Mouse (Mus musculus): ENCODE measurements at regions not wholly inside any gene's neighbourhood (a gene's known extent, or its start where the extent isn't known, plus 50 kb on each side); places are given as distances from the start of the nearest gene placed in this dataset.

DNA sequence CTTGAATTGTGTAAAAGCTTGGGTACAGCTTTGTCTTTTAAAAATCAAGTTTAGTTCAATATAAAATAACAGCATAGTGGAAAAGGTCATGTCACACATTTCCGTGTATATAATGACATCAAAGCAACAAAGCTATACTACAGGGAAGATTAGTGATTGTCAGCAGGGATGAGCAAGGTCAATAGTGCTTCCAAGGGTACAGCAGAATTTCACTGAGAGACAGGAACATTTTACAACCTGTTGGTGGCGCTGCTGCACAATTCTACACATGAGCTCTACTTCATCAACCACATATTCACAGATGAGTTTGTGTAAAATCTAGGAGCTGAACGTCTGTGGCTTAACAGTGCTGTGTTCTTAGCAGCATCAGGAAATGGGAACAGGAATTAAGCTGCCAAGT, 74.3 kb upstream of the A2m start:
- peak; percentile 49 for DNase-seq (ENCODE audit: low read depth, low spot score)

- DNase-seq (ENCODE audit: low read depth, low spot score): no peak
These were observed 74.8 kb upstream of the A2m start for GRCm38 (mm10) chr6:121560393-121560793.

DNA sequence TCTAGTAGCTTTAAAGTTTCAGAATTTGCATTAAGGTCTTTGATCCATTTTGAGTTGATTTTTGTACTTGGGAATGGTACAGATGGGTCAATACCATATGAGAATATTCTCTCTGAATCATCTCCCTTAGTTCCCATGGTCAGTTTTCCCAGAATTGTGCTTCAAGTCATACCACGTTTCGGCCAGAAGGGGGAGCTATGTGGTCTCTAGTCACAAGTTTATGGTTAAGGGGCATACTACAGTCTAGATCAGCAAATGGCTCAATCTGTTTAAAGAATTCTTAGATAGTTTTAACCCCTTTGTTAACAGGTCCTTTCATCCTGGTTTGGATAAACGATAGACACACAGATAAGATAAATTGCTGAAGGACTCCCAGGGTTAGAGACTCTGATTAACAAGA, 78.7 kb upstream of the A2m start:
- peak; percentile 37 for DNase-seq (ENCODE audit: low read depth, low spot score)

GRCm38 (mm10) chr6:121553501-121554132, 80.1 kb upstream of the Iqsec3 start:
- no peak for DNase-seq (ENCODE audit: low read depth, low spot score)

GRCm38 (mm10) chr6:121533521-121533920, 60.0 kb upstream of the Iqsec3 start:
- DNase-seq (ENCODE audit: low read depth, low spot score): no peak

GRCm38 (mm10) chr6:121532926-121533325, 59.4 kb upstream of the Iqsec3 start:
- peak; percentile 75 for DNase-seq (ENCODE audit: low read depth, low spot score)

GRCm38 (mm10) chr6:121531825-121532389, 58.4 kb upstream of the Iqsec3 start:
- DNase-seq (ENCODE audit: low read depth, low spot score): no peak

DNA sequence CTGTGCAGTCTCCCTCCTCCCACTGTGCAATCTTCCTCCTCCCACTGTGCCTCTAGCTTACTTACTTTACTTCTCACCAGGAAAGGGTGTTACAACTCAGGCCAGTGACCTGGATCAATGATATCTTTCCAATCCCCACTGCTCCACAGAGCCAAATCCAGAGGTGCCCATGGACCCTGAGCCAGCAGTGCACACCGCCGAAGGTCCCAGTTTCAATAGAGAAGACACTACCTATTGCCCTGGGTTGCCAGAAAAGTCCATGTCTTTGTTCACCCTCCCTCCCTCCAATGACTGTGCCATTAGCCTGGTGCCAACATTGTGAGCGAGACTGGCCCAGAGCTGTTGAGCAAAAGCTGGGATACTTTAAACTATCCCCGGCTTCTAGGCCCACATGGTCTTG, 53.8 kb upstream of the Iqsec3 start:
- DNase-seq (ENCODE audit: low read depth, low spot score): no peak

GRCm38 (mm10) chr6:121526121-121526520, 52.6 kb upstream of the Iqsec3 start:
- no peak for DNase-seq (ENCODE audit: low read depth, low spot score)

DNA sequence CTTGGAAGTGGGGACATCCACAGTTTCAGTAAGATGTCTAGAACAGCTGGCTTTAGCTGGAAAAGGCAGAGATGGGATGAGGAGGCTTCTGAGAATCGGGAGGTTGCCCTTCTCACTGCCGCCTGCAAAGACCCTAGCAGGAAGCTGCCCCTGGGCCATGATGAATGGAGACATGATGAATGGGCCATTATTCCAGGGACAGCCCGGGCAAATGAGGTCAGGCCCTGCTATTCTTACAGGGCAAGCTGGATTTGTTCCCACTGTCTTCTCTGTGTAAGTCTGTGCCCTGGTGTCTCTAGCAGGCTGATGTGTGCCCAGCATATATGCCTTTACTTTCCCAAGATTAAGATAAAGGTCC, 51.1 kb upstream of the Iqsec3 start:
- no peak for DNase-seq (ENCODE audit: low read depth, low spot score)

GRCm38 (mm10) chr6:121523882-121524612, 50.6 kb upstream of the Iqsec3 start:
- DNase-seq (ENCODE audit: low read depth, low spot score): no peak

All from forelimb bud, embryonic 11.5 days (tissue).